8 mouse cellular contexts compared by ENCODE assay signal in genomic region chr13:109260220-109260795, GRCm38 (mm10).
DNase-seq lines count a peak whose midpoint lies in the region; ATAC-seq and TF ChIP-seq lines count a peak whose summit lies in the region.

No protein-coding gene starts in this region.

- H3K9ac ChIP-seq in ES-E14 (ENCODE audit: insufficient read depth, low read depth, low read length, poor library complexity, severe bottlenecking) = peak overlapping the region; percentile 75
- peak overlapping the region; percentile 67 for H3K9ac ChIP-seq in forebrain, embryonic 14.5 days (ENCODE audit: low read length)
- H3K9ac ChIP-seq in neural tube, embryonic 15.5 days (replicated peaks) = peak overlapping the region; percentile 61

- H3K9me3 ChIP-seq in ES-E14 (ENCODE audit: control insufficient read depth, insufficient read depth, low read depth, low read length) = no peaks in the 10 kb centered on the region
- no peaks in the 10 kb centered on the region for H3K9me3 ChIP-seq in forebrain, embryonic 14.5 days (replicated peaks; ENCODE audit: control insufficient read depth, low read length)
- no peaks in the 10 kb centered on the region for H3K9me3 ChIP-seq in neural tube, embryonic 15.5 days (replicated peaks)

- H3K27me3 ChIP-seq in forebrain, embryonic 14.5 days (replicated peaks; ENCODE audit: control insufficient read depth, insufficient read depth, low read length) = no peaks in the 10 kb centered on the region
- no peaks in the 10 kb centered on the region for H3K27me3 ChIP-seq in neural tube, embryonic 15.5 days (replicated peaks)

- DNase-seq in ES-E14 (ENCODE audit: low read depth, low spot score) = peak; percentile 65
- peak; percentile 5 for DNase-seq in c-Kit-positive CD71-positive TER-119-negative erythroid progenitor cells, embryonic 14.5 days (ENCODE audit: low read depth)
- peak; percentile 90 for DNase-seq in forebrain, embryonic 14.5 days (ENCODE audit: low spot score)
- peak; percentile 81 to 86 for DNase-seq in heart, postnatal 10 days
- peak; percentile 81 to 87 for DNase-seq in kidney, postnatal 4 days
- peak; percentile 62 to 74 for DNase-seq in lung, adult 18-20 months
- peak; percentile 47 for DNase-seq in urinary bladder, adult 2 months (ENCODE audit: low spot score)

- in situ Hi-C loops in ES-E14 (cut with MboI; ENCODE audit: low sequenced_read_pairs in 2 of 2, unreplicated experiment in 2 of 2) = no loop called here

- WGBS in forebrain, embryonic 14.5 days = under 1% methylated on average over 23 of the region's 23 CpGs
- under 1% methylated on average over 23 of the region's 23 CpGs for WGBS in neural tube, embryonic 15.5 days

- peak overlapping the region; percentile 56 for H3K27ac ChIP-seq in ES-E14 (ENCODE audit: insufficient read depth, low read depth, low read length, poor library complexity, severe bottlenecking)
- H3K27ac ChIP-seq in forebrain, embryonic 14.5 days (ENCODE audit: low read depth, low read length) = no peak overlapping the region; the same call in 1 of the 2 replicates
- H3K27ac ChIP-seq in neural tube, embryonic 15.5 days (replicated peaks) = peak overlapping the region; percentile 73

- peaks cover 3 to 13% of the 10 kb centered on the region in 2 experiments for H3K4me1 ChIP-seq in ES-E14 (ENCODE audit: control insufficient read depth in 2 of 2, insufficient read depth in 2 of 2, low read length in 2 of 2, poor library complexity in 1 of 2)
- H3K4me1 ChIP-seq in forebrain, embryonic 14.5 days (ENCODE audit: control insufficient read depth, insufficient read depth, low read length) = 0 out of 2 replicates have a peak, but pooled peaks cover 5% of the 10 kb centered on the region
- peaks cover 15% of the 10 kb centered on the region for H3K4me1 ChIP-seq in neural tube, embryonic 15.5 days

- H3K36me3 ChIP-seq in ES-E14 (ENCODE audit: control insufficient read depth, insufficient read depth, low read length, poor library complexity, severe bottlenecking) = no peaks in the 10 kb centered on the region
- no peaks in the 10 kb centered on the region for H3K36me3 ChIP-seq in forebrain, embryonic 14.5 days (ENCODE audit: control insufficient read depth, insufficient read depth, low read length)
- H3K36me3 ChIP-seq in neural tube, embryonic 15.5 days = no peaks in the 10 kb centered on the region

- ATAC-seq in forebrain, embryonic 14.5 days = peak; percentile 91
- peak; percentile 86 for ATAC-seq in neural tube, embryonic 15.5 days (ENCODE audit: low FRiP score)

- H3K4me3 ChIP-seq in ES-E14 (ENCODE audit: insufficient read depth in 1 of 2, low read depth in 1 of 2, low read length in 2 of 2, poor library complexity in 1 of 2, severe bottlenecking in 1 of 2) = peak overlapping the region; percentile 67 to 75
- H3K4me3 ChIP-seq in forebrain, embryonic 14.5 days (ENCODE audit: low read depth, low read length) = peak overlapping the region; percentile 43
- peak overlapping the region; percentile 52 for H3K4me3 ChIP-seq in neural tube, embryonic 15.5 days (replicated peaks)

- peak overlapping the region; percentile 88 for H3K4me2 ChIP-seq in forebrain, embryonic 14.5 days (ENCODE audit: low read length)
- H3K4me2 ChIP-seq in neural tube, embryonic 15.5 days = peak overlapping the region; percentile 91

- intact Hi-C loops in heart, postnatal 10 days (cut with DNase I) = loop anchor here (2.0 kb wide), 1 partner anchor 22 kb away; no protein-coding TSS in a partner anchor

TF ChIP-seq in ES-E14, 5 proteins besides CTCF, POLR2A, EP300 and RAD21:
- TF ChIP-seq CHD2 (IDR thresholded peaks at IDR 0.05; ENCODE audit: low read depth, low read length) (no peak), ZNF384 (IDR thresholded peaks at IDR 0.05; ENCODE audit: low read depth, low read length) (no peak), HCFC1 (IDR thresholded peaks at IDR 0.05; ENCODE audit: borderline replicate concordance, insufficient read depth, low read length) (no peak), ZC3H11A (IDR thresholded peaks at IDR 0.05; ENCODE audit: borderline replicate concordance, low read depth, low read length) (no peak), MAFK (IDR thresholded peaks at IDR 0.05; ENCODE audit: insufficient read depth, low read depth, low read length) (no peak)

Comparison
In these comparisons a context has a peak if more than half of its experiments do, and no peak if none do; other contexts are left out.
1. DNase-seq: peak in every context shown above with its lines; median percentile 90 in forebrain, embryonic 14.5 days; 84 in kidney, postnatal 4 days; 84 in heart, postnatal 10 days; 68 in lung, adult 18-20 months; 65 in ES-E14; 47 in urinary bladder, adult 2 months; 5 in c-Kit-positive CD71-positive TER-119-negative erythroid progenitor cells, embryonic 14.5 days.